Mouse (Mus musculus) stomach, postnatal 0 days (tissue): ENCODE data around the gene Lurap1.

ENCODE experiments used
- CTCF ChIP-seq: IDR thresholded peaks from 2 replicates; pipeline ENCODE4 v1.5.1; 2016; ENCODE audit warnings: antibody characterized with exemption, low read depth, mild to moderate bottlenecking, moderate library complexity
- EP300 ChIP-seq: optimal IDR thresholded peaks from 2 replicates; pipeline ENCODE3; 2016; ENCODE audit warnings: antibody characterized with exemption

DNA sequence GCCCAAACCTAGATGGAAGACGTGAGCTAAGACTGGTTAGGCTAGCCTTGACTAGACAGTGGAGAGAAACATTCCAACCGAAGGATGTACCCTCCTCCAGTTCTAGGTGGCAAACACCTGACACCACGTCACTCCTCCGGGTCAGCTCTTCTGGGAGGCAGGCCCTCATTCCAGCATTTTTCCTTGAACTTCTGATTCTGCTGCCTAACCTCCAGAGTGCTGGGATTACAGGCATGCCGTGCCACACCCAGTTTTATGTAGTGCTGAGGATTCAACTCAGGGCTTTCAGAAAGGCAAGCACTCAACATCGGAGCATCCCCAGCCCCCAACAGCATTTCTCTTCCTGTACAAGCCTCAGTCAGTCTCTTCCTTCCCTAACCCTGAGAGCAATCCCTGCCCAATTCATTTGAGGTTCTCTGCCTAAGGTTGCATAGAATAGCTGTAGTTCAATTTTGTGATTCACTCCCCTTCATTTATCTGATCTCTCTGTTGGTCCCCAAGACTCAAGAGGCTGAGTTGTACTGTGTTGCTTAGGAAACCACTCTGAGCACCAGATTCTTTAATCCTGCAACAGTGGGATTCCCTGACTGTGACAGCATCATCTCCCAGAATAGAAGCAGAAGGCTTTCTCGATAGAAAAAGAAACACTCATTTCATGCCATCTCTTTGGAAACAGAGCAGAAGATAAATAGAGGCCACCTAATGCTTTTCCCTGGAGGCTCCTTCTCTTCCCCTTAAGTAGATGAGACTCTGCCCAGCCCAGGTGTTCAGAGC, 10.2 kb downstream of the Lurap1 start:
- TF ChIP-seq CTCF (no peak), EP300 (no peak)
